In genomic region chr5:36581924-36582642, GRCm38 (mm10) we compare ENCODE assay signal across 8 mouse cellular contexts. TPM values are rescaled to one million over a fixed set of nuclear protein-coding genes. Genes with fewer than 3 reads are reported as not detected.
A peak's percentile ranks its signal among the peaks of the same experiment; 100 is the strongest.
DNase-seq lines count a peak whose midpoint lies in the region; ATAC-seq and TF ChIP-seq lines count a peak whose summit lies in the region.

No protein-coding gene starts in this region.

- ATAC-seq in frontal cortex, adult (ENCODE audit: low TSS enrichment): peak; percentile 93
- peak; percentile 98 for ATAC-seq in lung, postnatal 0 days

- H3K4me2 ChIP-seq in lung, postnatal 0 days (replicated peaks; ENCODE audit: low read depth, low read length): peak overlapping the region; percentile 96

- H3K27me3 ChIP-seq in hindbrain, embryonic 10.5 days (ENCODE audit: insufficient read depth, poor library complexity, severe bottlenecking): no peaks in the 10 kb centered on the region
- H3K27me3 ChIP-seq in lung, postnatal 0 days (replicated peaks; ENCODE audit: insufficient read depth, low read length): no peaks in the 10 kb centered on the region

- H3K36me3 ChIP-seq in hindbrain, embryonic 10.5 days: no peaks in the 10 kb centered on the region
- H3K36me3 ChIP-seq in lung, postnatal 0 days (ENCODE audit: insufficient read depth, low read length): no peaks in the 10 kb centered on the region

- H3K4me3 ChIP-seq in hindbrain, embryonic 10.5 days: peak overlapping the region; percentile 67
- H3K4me3 ChIP-seq in lung, postnatal 0 days (ENCODE audit: low read depth, low read length): peak overlapping the region; percentile 71

- peak overlapping the region; percentile 69 for H3K9ac ChIP-seq in lung, postnatal 0 days (replicated peaks; ENCODE audit: low read depth)

- no peak for TF ChIP-seq EP300 in lung, postnatal 0 days (IDR thresholded peaks at IDR 0.05)

- peak; percentile 99 for DNase-seq in MN1 (ENCODE audit: low spot score)
- DNase-seq in cerebellum, adult 9-10 months: peak; percentile 99
- DNase-seq in hindbrain, embryonic 10.5 days (ENCODE audit: low spot score): peak; percentile 99
- DNase-seq in layer of hippocampus, adult 9-11 months: peak; percentile 99
- DNase-seq in lung, postnatal 0 days (ENCODE audit: low spot score): peak; percentile 100
- peak; percentile 98 for DNase-seq in ovary, postnatal 14 days (ENCODE audit: low spot score)
- DNase-seq in thymus, postnatal 14 days: peak; percentile 100

- WGBS in hindbrain, embryonic 10.5 days: 2% methylated on average over 54 of the region's 54 CpGs
- 2% methylated on average over 51 of the region's 54 CpGs for WGBS in lung, postnatal 0 days

- no peak; the same call in 1 of the 2 replicates for TF ChIP-seq CTCF in lung, postnatal 0 days (IDR thresholded peaks at IDR 0.05)

- peaks cover 33% of the 10 kb centered on the region for H3K4me1 ChIP-seq in hindbrain, embryonic 10.5 days (replicated peaks)
- H3K4me1 ChIP-seq in lung, postnatal 0 days (ENCODE audit: insufficient read depth, low read depth, low read length): peaks cover 7% of the 10 kb centered on the region; the same call in 1 of the 2 replicates

- peak overlapping the region; percentile 90 for H3K27ac ChIP-seq in hindbrain, embryonic 10.5 days
- H3K27ac ChIP-seq in lung, postnatal 0 days (ENCODE audit: low read length): peak overlapping the region; percentile 84

- H3K9me3 ChIP-seq in hindbrain, embryonic 10.5 days: no peaks in the 10 kb centered on the region
- H3K9me3 ChIP-seq in lung, postnatal 0 days (ENCODE audit: low read length): no peaks in the 10 kb centered on the region

RNA-seq across cellular contexts. Expression of gene Tbc1d14, which starts 11.0 kb away (rescaled TPM):
- 37.1 and 44.4 TPM in 2 replicates for polyA plus RNA-seq in hindbrain, embryonic 10.5 days (2016; fragmentation: Nextera tagmentation; extraction: Ambion mirVana)
- 13.8 and 15.0 TPM in 2 replicates for polyA plus RNA-seq in lung, postnatal 0 days (2015; fragmentation: Nextera tagmentation; extraction: Ambion mirVana)

Comparison
In these comparisons a context has a peak if more than half of its experiments do, and no peak if none do; other contexts are left out.
1. Peak in every context shown above with its lines: DNase-seq, ATAC-seq, H3K4me3 ChIP-seq and H3K27ac ChIP-seq.